Mouse (Mus musculus) embryonic facial prominence, embryonic 15.5 days (tissue): ENCODE measurements around the gene Irs1. TPM values are rescaled to one million over a fixed set of nuclear protein-coding genes. Genes with fewer than 3 reads are reported as not detected.

Experiments used
- ATAC-seq: fragments of 200-750 bp; cut with Nextera tagmentation; 2 replicates; pipeline ENCODE4 v1.8.0; 2017; ENCODE audit warnings: low read depth, moderate TSS enrichment; ENCODE audit not compliant: insufficient number of reproducible peaks, low FRiP score, low TSS enrichment
- H3K27ac ChIP-seq: fragments of 300-500 bp; sonication (generic); replicated peaks from 2 replicates; pipeline ENCODE4 v1.5.1; 2015; ENCODE audit warnings: mild to moderate bottlenecking, inconsistent platforms
- H3K27me3 ChIP-seq: fragments of 300-500 bp; sonication (generic); 2 replicates; pipeline ENCODE4 v1.6.1; 2015; ENCODE audit warnings: inconsistent platforms
- H3K36me3 ChIP-seq: fragments of 300-500 bp; sonication (generic); 2 replicates; pipeline ENCODE4 v1.6.1; 2015; ENCODE audit warnings: mild to moderate bottlenecking, inconsistent platforms
- H3K4me1 ChIP-seq: fragments of 300-500 bp; sonication (generic); 2 replicates; pipeline ENCODE4 v1.6.1; 2015; ENCODE audit warnings: inconsistent platforms
- H3K4me2 ChIP-seq: fragments of 300-500 bp; sonication (generic); replicated peaks from 2 replicates; pipeline ENCODE4 v1.6.1; 2015; ENCODE audit warnings: mild to moderate bottlenecking, inconsistent platforms
- H3K4me3 ChIP-seq: fragments of 300-500 bp; sonication (generic); replicated peaks from 2 replicates; pipeline ENCODE4 v1.5.1; 2015; ENCODE audit warnings: mild to moderate bottlenecking, inconsistent platforms
- H3K9ac ChIP-seq: fragments of 300-500 bp; sonication (generic); 2 replicates; pipeline ENCODE4 v1.6.1; 2015; ENCODE audit warnings: inconsistent platforms
- H3K9me3 ChIP-seq: fragments of 300-500 bp; sonication (generic); replicated peaks from 2 replicates; pipeline ENCODE4 v1.6.1; 2016; ENCODE audit warnings: inconsistent platforms
- WGBS: fragments of 180-500 bp; shearing (Covaris S2); methylation state at CpG from one replicate; pipeline ENCODE4 v1.1.7; 2015; 5-methylcytosine and 5-hydroxymethylcytosine counted together
- polyA plus RNA-seq: library from polyadenylated mRNA; unstranded; fragments of >200 nt; fragmentation: Nextera tagmentation; extraction: Ambion mirVana; gene quantifications from 2 replicates; pipeline ENCODE4 v1.2.1, GENCODE M21; 2015

Gene Irs1
- polyA plus RNA-seq, 1 experiment from 2014 or later, result 10.8 TPM

- Histone ChIP-seq H3K27ac (no peak overlapping the region), H3K9me3 (no peaks in the 10 kb centered on the region), H3K4me1 (peaks cover 9% of the 10 kb centered on the region), H3K36me3 (no peaks in the 10 kb centered on the region), H3K4me2 (no peak overlapping the region), H3K9ac (no peak overlapping the region), H3K4me3 (no peak overlapping the region), H3K27me3 (no peaks in the 10 kb centered on the region)
- ATAC-seq, result no peak
- WGBS, result 46% methylated on average over 5 of the region's 5 CpGs
Measured at GRCm38 (mm10) chr1:82245002-82245401, 46.2 kb downstream of the Irs1 start.

- Histone ChIP-seq H3K9ac (no peak overlapping the region), H3K9me3 (no peaks in the 10 kb centered on the region), H3K27me3 (no peaks in the 10 kb centered on the region), H3K4me2 (no peak overlapping the region), H3K27ac (no peak overlapping the region), H3K36me3 (no peaks in the 10 kb centered on the region), H3K4me3 (no peak overlapping the region), H3K4me1 (peaks cover 9% of the 10 kb centered on the region)
- WGBS, result 80% methylated on average over 6 of the region's 6 CpGs
- ATAC-seq, result no peak
Measured at GRCm38 (mm10) chr1:82243260-82243825, 47.9 kb downstream of the Irs1 start.

GRCm38 (mm10) chr1:82239409-82240201, 51.6 kb downstream of the Irs1 start:
- H3K36me3 ChIP-seq, result peaks cover 12% of the 10 kb centered on the region; the same call in 1 of the 2 replicates
- no peak overlapping the region for H3K27ac ChIP-seq
- no peaks in the 10 kb centered on the region for H3K9me3 ChIP-seq
- no peaks in the 10 kb centered on the region for H3K4me1 ChIP-seq
- no peaks in the 10 kb centered on the region for H3K27me3 ChIP-seq
- ATAC-seq, result no peak
- 49% methylated on average over 3 of the region's 3 CpGs for WGBS
- no peak overlapping the region for H3K9ac ChIP-seq
- no peak overlapping the region for H3K4me2 ChIP-seq
- H3K4me3 ChIP-seq, result no peak overlapping the region

GRCm38 (mm10) chr1:82238245-82238644, 53.0 kb downstream of the Irs1 start:
- H3K27me3 ChIP-seq, result no peaks in the 10 kb centered on the region
- H3K27ac ChIP-seq, result no peak overlapping the region
- H3K9me3 ChIP-seq, result no peaks in the 10 kb centered on the region
- no peaks in the 10 kb centered on the region for H3K4me1 ChIP-seq
- H3K9ac ChIP-seq, result no peak overlapping the region
- no peak overlapping the region for H3K4me3 ChIP-seq
- 56% methylated on average over 4 of the region's 4 CpGs for WGBS
- ATAC-seq, result no peak
- no peak overlapping the region for H3K4me2 ChIP-seq
- peaks cover 22% of the 10 kb centered on the region; the same call in 1 of the 2 replicates for H3K36me3 ChIP-seq

GRCm38 (mm10) chr1:82235455-82236104, 55.6 kb downstream of the Irs1 start:
- Histone ChIP-seq H3K36me3 (peaks cover 28% of the 10 kb centered on the region; the same call in 1 of the 2 replicates), H3K4me1 (no peaks in the 10 kb centered on the region), H3K4me3 (no peak overlapping the region), H3K9me3 (no peaks in the 10 kb centered on the region), H3K4me2 (no peak overlapping the region), H3K9ac (no peak overlapping the region), H3K27me3 (no peaks in the 10 kb centered on the region), H3K27ac (no peak overlapping the region)
- no peak for ATAC-seq
- WGBS, result 82% methylated on average over 3 of the region's 3 CpGs

DNA sequence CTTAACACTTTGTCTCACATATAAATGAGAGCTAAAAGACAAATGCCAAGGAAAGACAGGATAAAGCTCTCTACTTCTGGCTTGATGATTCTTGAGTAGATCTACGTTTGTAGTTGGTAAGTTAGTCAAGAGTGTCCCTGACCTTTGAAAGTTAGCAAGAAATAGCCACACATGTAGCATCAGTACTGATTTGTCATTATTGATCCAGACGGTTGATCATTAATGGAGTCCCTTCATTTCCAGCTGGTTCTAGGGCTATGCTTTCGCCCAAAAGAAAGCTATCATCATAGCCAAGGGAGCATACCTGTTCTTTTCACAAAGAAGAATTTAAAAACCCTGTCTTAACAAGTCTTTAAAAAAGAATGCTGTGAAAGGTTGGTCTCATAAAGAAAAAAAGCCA, 56.6 kb downstream of the Irs1 start:
- Histone ChIP-seq H3K4me1 (no peaks in the 10 kb centered on the region), H3K4me2 (no peak overlapping the region), H3K4me3 (no peak overlapping the region), H3K9me3 (no peaks in the 10 kb centered on the region), H3K27ac (no peak overlapping the region), H3K9ac (no peak overlapping the region), H3K27me3 (no peaks in the 10 kb centered on the region), H3K36me3 (peaks cover 28% of the 10 kb centered on the region; the same call in 1 of the 2 replicates)
- WGBS, result 90% methylated on average over 3 of the region's 3 CpGs
- ATAC-seq, result no peak

- H3K4me3 ChIP-seq, result no peak within 1 kb of the TSS
- H3K4me1 ChIP-seq, result no peaks in the 10 kb centered on the region
- no peak within 1 kb of the TSS for H3K27ac ChIP-seq
- H3K36me3 ChIP-seq, result peaks cover 28% of the 10 kb centered on the region; the same call in 1 of the 2 replicates
- no peak within 1 kb of the TSS for H3K9ac ChIP-seq
- WGBS, result 90% methylated on average over 3 of the region's 3 CpGs
- H3K4me2 ChIP-seq, result no peak within 1 kb of the TSS
- no peaks in the 10 kb centered on the region for H3K27me3 ChIP-seq
- no peak for ATAC-seq
- H3K9me3 ChIP-seq, result no peaks in the 10 kb centered on the region
Measured at GRCm38 (mm10) chr1:82232812-82233211, 58.4 kb downstream of the Irs1 start, which contains the start of gene Gm9747. Gene Gm9747, plus strand, starts transcription at chr1:82233112.

DNA sequence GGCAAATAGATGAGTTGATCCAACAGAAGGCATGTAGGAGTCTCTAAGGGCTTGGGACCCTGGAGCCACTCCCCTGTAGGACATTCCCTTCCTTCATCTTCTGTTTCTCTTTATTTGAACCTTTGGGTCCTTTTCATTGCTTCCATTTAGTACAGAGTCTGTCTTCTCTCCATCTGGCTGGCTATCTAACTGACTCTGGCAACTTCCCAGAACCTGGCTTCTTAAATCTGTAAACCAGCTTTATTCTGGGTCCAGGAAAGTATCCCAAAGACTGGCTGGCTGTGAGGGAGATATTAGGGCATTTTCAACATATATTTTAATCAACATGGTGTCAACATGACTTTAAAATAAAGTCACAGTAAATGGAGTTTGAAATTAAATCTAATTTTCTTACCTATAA, 62.4 kb downstream of the Irs1 start:
- no peaks in the 10 kb centered on the region for H3K9me3 ChIP-seq
- no peak overlapping the region for H3K4me2 ChIP-seq
- peaks cover 10% of the 10 kb centered on the region; the same call in 1 of the 2 replicates for H3K36me3 ChIP-seq
- ATAC-seq, result no peak
- no peak overlapping the region for H3K4me3 ChIP-seq
- no peaks in the 10 kb centered on the region for H3K4me1 ChIP-seq
- no peaks in the 10 kb centered on the region for H3K27me3 ChIP-seq
- no peak overlapping the region for H3K27ac ChIP-seq
- no peak overlapping the region for H3K9ac ChIP-seq

DNA sequence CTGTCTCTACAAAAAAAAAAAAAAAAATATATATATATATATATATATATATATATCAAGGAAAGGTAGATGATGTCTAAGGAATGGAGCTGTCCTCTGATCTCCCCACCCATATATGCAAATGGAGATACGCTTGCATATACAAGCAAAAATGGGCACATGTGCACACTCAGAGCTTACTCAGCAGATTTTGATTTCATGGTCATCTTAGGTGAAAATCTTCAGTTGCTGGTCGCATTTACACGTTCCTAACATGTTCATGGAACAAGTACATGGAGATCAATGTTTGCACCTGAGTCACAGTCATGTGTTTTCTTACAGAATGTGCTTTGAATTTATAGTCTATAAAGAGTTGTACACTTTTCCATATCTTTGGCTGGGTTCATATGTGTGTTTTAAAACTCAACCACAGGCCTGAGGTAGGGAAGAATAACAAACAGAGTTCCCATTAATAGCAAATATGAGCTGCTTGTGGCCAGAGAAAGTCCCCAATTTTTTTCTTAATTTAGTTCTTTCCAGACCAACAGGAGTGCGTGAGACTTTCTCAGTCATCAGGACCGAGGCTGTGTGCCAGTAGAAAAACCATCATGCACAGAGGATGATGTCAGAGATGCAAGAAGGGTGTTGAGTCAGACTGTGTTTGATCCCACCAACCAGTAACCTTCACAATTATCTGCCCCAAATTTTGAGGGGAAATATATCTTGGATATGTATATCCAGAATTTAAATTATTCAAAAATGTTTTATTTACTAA, 68.0 kb downstream of the Irs1 start:
- WGBS, result 88% methylated on average over 5 of the region's 5 CpGs
- no peaks in the 10 kb centered on the region for H3K27me3 ChIP-seq
- no peak for ATAC-seq
- H3K9me3 ChIP-seq, result no peaks in the 10 kb centered on the region
- H3K4me1 ChIP-seq, result peaks cover 12% of the 10 kb centered on the region; the same call in 1 of the 2 replicates
- no peak overlapping the region for H3K4me3 ChIP-seq
- no peak overlapping the region for H3K9ac ChIP-seq
- no peak overlapping the region for H3K4me2 ChIP-seq
- no peak overlapping the region for H3K27ac ChIP-seq
- no peaks in the 10 kb centered on the region for H3K36me3 ChIP-seq

- WGBS, result 19% methylated on average over 1 of the region's 1 CpGs
- Histone ChIP-seq H3K27ac (0 out of 2 replicates have a peak overlapping the region, but pooled peaks have one; percentile 5), H3K9me3 (no peaks in the 10 kb centered on the region), H3K9ac (no peak overlapping the region), H3K36me3 (no peaks in the 10 kb centered on the region), H3K27me3 (no peaks in the 10 kb centered on the region), H3K4me3 (no peak overlapping the region), H3K4me1 (peaks cover 12% of the 10 kb centered on the region; the same call in 1 of the 2 replicates), H3K4me2 (no peak overlapping the region)
- no peak for ATAC-seq
Measured at GRCm38 (mm10) chr1:82221462-82221861, 69.8 kb downstream of the Irs1 start.
